Mouse (Mus musculus): ENCODE measurements around the gene Dnah12. TPM values are rescaled to one million over a fixed set of nuclear protein-coding genes. Genes with fewer than 3 reads are reported as not detected.
"Not testable (repeated sequence)": the region's sequence is repeated elsewhere in the genome, so short reads cannot be mapped to it uniquely, and the experiment has no call there.

The Dnah12 gene
- polyA plus RNA-seq, 1 experiment from 2014 or later: 0.12 TPM

GRCm38 (mm10) chr14:26667991-26668370 lies 25.1 kb upstream of the Dnah12 start:
- H3K9ac ChIP-seq (replicated peaks; ENCODE audit: low read length): peak overlapping the region; percentile 88
- ATAC-seq (ENCODE audit: low FRiP score, low TSS enrichment) (no peak), DNase-seq (no peak)
- peak overlapping the region; percentile 97 for H3K4me3 ChIP-seq (replicated peaks; ENCODE audit: low read depth, low read length)
- H3K27me3 ChIP-seq (ENCODE audit: control insufficient read depth, insufficient read depth, low read length): no peaks in the 10 kb centered on the region
- peak overlapping the region; percentile 96 for H3K4me2 ChIP-seq (ENCODE audit: low read length)
- 29% methylated on average over 6 of the region's 6 CpGs for WGBS
- H3K9me3 ChIP-seq (ENCODE audit: control insufficient read depth, low read length): no peaks in the 10 kb centered on the region
- H3K36me3 ChIP-seq (ENCODE audit: control insufficient read depth, insufficient read depth, low read length): peaks cover 24% of the 10 kb centered on the region
- no peak overlapping the region for H3K27ac ChIP-seq (replicated peaks; ENCODE audit: low read depth, low read length)
- H3K4me1 ChIP-seq (ENCODE audit: control insufficient read depth, insufficient read depth, low read length): peaks cover 24% of the 10 kb centered on the region

DNA sequence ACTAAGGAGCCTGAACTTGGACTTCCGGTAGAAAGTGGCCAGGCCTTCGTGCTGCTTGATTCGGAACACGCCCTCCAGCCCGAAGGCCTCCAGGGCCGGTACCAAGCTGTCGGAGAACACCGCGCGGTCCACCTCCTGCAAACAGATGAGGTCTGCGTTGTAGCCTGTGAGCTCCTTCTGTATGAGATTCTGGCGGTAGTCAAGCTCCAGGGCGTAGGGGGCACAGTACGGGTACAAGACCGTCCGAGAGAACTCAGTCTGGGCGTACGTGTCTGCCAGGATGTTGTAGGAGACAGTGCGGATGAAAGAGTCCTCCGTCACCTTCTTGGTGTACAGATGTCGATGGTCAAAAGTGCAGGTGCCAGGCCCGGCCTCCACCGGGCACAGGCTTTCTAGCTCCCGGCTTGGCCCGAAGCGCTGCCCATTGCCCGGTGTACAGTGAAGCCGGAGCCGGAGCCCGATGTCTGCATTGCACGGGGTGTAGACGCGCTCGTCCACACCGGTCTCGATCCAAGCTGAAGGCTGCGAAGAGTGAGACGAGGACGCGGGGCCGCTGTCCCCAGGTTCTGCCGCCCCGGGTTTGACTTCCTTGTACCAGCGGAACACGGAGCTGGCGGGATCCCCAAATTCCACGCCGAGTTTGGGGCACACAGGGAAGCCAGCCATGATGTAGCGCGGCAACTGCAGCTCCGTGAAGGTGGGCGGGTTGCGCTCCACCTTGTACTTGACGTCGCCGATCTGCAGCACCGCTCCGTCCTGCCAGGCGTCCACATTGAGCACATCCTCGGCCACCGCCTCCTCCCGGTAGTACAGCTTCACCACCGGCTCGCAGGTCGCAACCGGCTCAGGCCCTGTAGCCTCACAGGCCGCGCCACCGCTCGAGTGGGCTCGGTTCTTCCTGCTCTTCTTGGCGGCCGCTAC lies 24.4 kb upstream of the Dnah12 start:
- WGBS: 1% methylated on average over 73 of the region's 73 CpGs

DNA sequence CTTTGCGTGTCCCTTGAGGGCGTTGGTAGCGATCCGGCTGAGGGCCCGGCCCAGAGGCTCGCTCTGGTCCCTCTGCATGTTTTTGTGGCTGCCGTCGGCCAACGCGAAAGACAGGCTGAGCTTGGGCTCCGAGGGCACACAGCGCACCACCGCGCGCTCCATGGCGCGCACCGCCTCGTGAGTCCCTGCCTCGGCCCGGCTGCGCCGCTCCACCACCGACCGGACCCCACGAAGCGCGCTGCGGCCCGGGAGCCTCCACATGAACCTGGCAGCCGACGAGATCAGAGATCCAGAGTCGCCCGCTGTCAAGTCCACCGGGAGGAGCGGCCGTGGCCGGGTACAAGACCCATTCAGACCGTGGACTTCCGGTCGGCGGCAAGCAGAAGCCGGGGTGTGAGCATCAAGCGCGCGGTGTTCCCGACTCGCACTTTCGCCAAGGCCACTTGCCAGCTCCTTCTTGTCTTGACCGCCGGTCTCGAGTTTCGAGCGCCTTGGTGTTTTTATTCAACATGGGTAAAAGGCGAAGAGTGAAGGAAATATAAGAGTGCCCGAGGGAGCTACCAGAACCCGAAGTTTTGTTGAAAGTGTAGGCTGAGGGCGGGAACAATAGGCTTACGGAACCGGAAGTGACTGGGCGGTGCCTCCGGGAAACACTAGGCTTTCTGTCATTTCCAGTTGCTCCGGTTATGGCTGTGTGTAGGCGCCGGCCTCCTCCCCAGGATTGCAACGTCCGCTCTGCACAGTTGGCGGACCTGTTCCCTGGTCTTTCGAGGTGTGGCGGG lies 23.6 kb upstream of the Dnah12 start, which contains the start of gene Pde12:
Pde12 (minus strand) TSS at position 592 of the 782 bp plus-strand sequence.
- peak within 1 kb of the TSS; percentile 96 for H3K4me2 ChIP-seq (ENCODE audit: low read length)
- H3K27me3 ChIP-seq (ENCODE audit: control insufficient read depth, insufficient read depth, low read length): no peaks in the 10 kb centered on the region
- peak within 1 kb of the TSS; percentile 88 for H3K9ac ChIP-seq (replicated peaks; ENCODE audit: low read length)
- no peaks in the 10 kb centered on the region for H3K9me3 ChIP-seq (ENCODE audit: control insufficient read depth, low read length)
- WGBS: under 1% methylated on average over 70 of the region's 70 CpGs
- peak; percentile 94 for DNase-seq
- H3K27ac ChIP-seq (replicated peaks; ENCODE audit: low read depth, low read length): peak within 1 kb of the TSS; percentile 88
- H3K4me1 ChIP-seq (ENCODE audit: control insufficient read depth, insufficient read depth, low read length): peaks cover 24% of the 10 kb centered on the region
- H3K4me3 ChIP-seq (replicated peaks; ENCODE audit: low read depth, low read length): peak within 1 kb of the TSS; percentile 97
- peaks cover 16% of the 10 kb centered on the region for H3K36me3 ChIP-seq (ENCODE audit: control insufficient read depth, insufficient read depth, low read length)
- ATAC-seq (ENCODE audit: low FRiP score, low TSS enrichment): peak; percentile 93

More for the DNA sequence above, 24.4 kb upstream of the Dnah12 start:
- H3K27ac ChIP-seq (replicated peaks; ENCODE audit: low read depth, low read length): peak overlapping the region; percentile 88
- no peaks in the 10 kb centered on the region for H3K9me3 ChIP-seq (ENCODE audit: control insufficient read depth, low read length)
- peaks cover 22% of the 10 kb centered on the region for H3K36me3 ChIP-seq (ENCODE audit: control insufficient read depth, insufficient read depth, low read length)
- peaks cover 24% of the 10 kb centered on the region for H3K4me1 ChIP-seq (ENCODE audit: control insufficient read depth, insufficient read depth, low read length)
- peak; percentile 49 for ATAC-seq (ENCODE audit: low FRiP score, low TSS enrichment)
- DNase-seq: peak; percentile 63
- H3K27me3 ChIP-seq (ENCODE audit: control insufficient read depth, insufficient read depth, low read length): no peaks in the 10 kb centered on the region
- peak overlapping the region; percentile 88 for H3K9ac ChIP-seq (replicated peaks; ENCODE audit: low read length)
- peak overlapping the region; percentile 96 for H3K4me2 ChIP-seq (ENCODE audit: low read length)
- H3K4me3 ChIP-seq (replicated peaks; ENCODE audit: low read depth, low read length): peak overlapping the region; percentile 97

DNA sequence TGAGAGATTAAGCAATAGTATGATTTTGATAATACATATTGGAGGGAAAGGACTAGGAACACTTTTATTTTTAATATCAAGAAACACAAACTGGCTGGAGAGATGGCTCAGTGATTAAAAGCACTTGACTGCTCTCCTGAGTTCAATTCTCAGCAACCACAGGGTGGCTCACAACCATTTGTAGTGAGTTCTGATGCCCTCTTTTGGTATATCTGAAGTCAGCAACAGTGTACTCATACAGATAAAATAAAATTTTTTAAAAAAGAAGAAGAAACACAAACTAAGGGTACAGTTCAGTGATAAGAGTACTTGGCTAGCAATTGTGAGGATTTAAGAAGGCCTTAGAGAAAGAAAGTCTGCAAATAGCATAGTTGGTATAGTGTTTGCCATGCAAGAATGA lies 22.1 kb upstream of the Dnah12 start:
- Histone ChIP-seq H3K4me2 (ENCODE audit: low read length) (peak overlapping the region; percentile 96; the same call in 1 of the 2 replicates), H3K27me3 (ENCODE audit: control insufficient read depth, insufficient read depth, low read length) (0 out of 2 replicates have a peak, but pooled peaks cover 3% of the 10 kb centered on the region), H3K9ac (replicated peaks; ENCODE audit: low read length) (no peak overlapping the region), H3K4me3 (replicated peaks; ENCODE audit: low read depth, low read length) (no peak overlapping the region), H3K4me1 (ENCODE audit: control insufficient read depth, insufficient read depth, low read length) (peaks cover 24% of the 10 kb centered on the region), H3K9me3 (ENCODE audit: control insufficient read depth, low read length) (no peaks in the 10 kb centered on the region), H3K27ac (replicated peaks; ENCODE audit: low read depth, low read length) (no peak overlapping the region), H3K36me3 (ENCODE audit: control insufficient read depth, insufficient read depth, low read length) (peaks cover 5% of the 10 kb centered on the region; the same call in 1 of the 2 replicates)
- ATAC-seq (ENCODE audit: low FRiP score, low TSS enrichment): no peak
- no peak for DNase-seq

DNA sequence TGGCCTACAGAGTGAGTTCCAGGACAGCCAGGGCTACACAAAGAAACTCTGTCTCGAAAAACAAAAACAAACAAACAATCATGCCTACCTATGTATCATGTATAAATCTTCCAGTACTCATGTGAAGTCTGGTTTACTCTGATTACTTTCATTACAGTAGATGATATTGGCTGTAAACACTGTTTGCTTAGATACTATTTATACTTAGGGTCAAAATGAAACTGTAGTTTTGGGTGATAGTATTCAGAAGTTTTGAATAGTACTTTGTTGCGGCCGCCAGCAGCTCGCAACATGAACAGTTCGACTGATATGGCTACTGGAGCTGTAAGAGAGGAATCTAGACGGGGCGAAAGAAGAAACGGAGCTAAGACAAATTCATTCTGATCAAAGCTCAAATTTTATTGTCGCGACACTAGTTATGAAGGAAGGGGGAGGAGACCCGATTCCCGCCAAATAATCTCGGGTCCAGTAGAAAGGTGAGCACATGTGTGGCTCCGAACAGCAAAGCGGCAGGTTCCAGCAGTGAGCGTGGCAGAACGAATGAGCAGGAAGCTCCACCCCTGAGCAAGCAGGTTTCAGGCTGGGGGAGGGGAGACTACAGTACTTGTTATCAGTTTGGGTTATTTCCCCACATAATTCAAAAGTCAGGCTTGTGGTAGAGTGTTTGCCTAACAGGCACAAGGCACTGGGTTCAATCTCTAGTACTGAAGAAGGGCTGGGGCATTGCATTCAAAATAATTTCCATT lies 21.0 kb upstream of the Dnah12 start:
- H3K27ac ChIP-seq (replicated peaks; ENCODE audit: low read depth, low read length); H3K36me3 ChIP-seq (ENCODE audit: control insufficient read depth, insufficient read depth, low read length); H3K9ac ChIP-seq (replicated peaks; ENCODE audit: low read length); H3K4me3 ChIP-seq (replicated peaks; ENCODE audit: low read depth, low read length); DNase-seq; H3K4me2 ChIP-seq (ENCODE audit: low read length); H3K9me3 ChIP-seq (ENCODE audit: control insufficient read depth, low read length); ATAC-seq (ENCODE audit: low FRiP score, low TSS enrichment); H3K27me3 ChIP-seq (ENCODE audit: control insufficient read depth, insufficient read depth, low read length): not testable (repeated sequence)
- peaks cover 14% of the 10 kb centered on the region for H3K4me1 ChIP-seq (ENCODE audit: control insufficient read depth, insufficient read depth, low read length)
- 69% methylated on average over 17 of the region's 17 CpGs for WGBS

- H3K36me3 ChIP-seq (ENCODE audit: control insufficient read depth, insufficient read depth, low read length); H3K27me3 ChIP-seq (ENCODE audit: control insufficient read depth, insufficient read depth, low read length); H3K4me3 ChIP-seq (replicated peaks; ENCODE audit: low read depth, low read length); H3K9ac ChIP-seq (replicated peaks; ENCODE audit: low read length); H3K4me1 ChIP-seq (ENCODE audit: control insufficient read depth, insufficient read depth, low read length); ATAC-seq (ENCODE audit: low FRiP score, low TSS enrichment); H3K9me3 ChIP-seq (ENCODE audit: control insufficient read depth, low read length); H3K27ac ChIP-seq (replicated peaks; ENCODE audit: low read depth, low read length); DNase-seq; H3K4me2 ChIP-seq (ENCODE audit: low read length): not testable (repeated sequence)
- 83% methylated on average over 2 of the region's 2 CpGs for WGBS
Measured at GRCm38 (mm10) chr14:26674476-26675169, 18.5 kb upstream of the Dnah12 start.

- H3K9ac ChIP-seq (replicated peaks; ENCODE audit: low read length): no peak overlapping the region
- no peak overlapping the region for H3K27ac ChIP-seq (replicated peaks; ENCODE audit: low read depth, low read length)
- H3K27me3 ChIP-seq (ENCODE audit: control insufficient read depth, insufficient read depth, low read length): 0 out of 2 replicates have a peak, but pooled peaks cover 3% of the 10 kb centered on the region
- no peak for ATAC-seq (ENCODE audit: low FRiP score, low TSS enrichment)
- no peaks in the 10 kb centered on the region for H3K9me3 ChIP-seq (ENCODE audit: control insufficient read depth, low read length)
- H3K4me2 ChIP-seq (ENCODE audit: low read length): no peak overlapping the region
- H3K36me3 ChIP-seq (ENCODE audit: control insufficient read depth, insufficient read depth, low read length): no peaks in the 10 kb centered on the region
- H3K4me1 ChIP-seq (ENCODE audit: control insufficient read depth, insufficient read depth, low read length): peaks cover 3% of the 10 kb centered on the region
- no peak overlapping the region for H3K4me3 ChIP-seq (replicated peaks; ENCODE audit: low read depth, low read length)
- peak; percentile 29 for DNase-seq
- 26% methylated on average over 12 of the region's 12 CpGs for WGBS
Measured at GRCm38 (mm10) chr14:26675371-26675770, 17.7 kb upstream of the Dnah12 start.

DNA sequence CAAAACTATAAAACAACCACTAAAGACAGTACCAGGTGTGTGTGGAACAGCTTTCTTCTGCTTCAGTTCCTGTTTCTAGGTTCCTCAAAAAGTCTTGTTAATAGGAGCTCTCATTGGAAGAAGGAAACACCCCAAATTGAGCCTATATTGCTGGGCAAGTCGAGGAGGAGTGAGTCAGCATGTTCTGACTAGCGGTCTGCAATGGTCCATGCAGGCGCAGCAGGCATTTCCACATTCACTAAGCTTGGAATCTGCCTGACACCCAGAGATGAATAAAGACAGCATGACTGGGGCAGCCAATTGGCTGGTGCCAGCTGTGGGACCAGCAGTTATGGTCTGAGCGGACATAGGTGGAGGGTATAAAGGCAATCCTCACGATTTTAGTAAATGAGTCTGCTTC lies 17.3 kb upstream of the Dnah12 start:
- Histone ChIP-seq H3K4me1 (ENCODE audit: control insufficient read depth, insufficient read depth, low read length) (no peaks in the 10 kb centered on the region), H3K4me2 (ENCODE audit: low read length) (no peak overlapping the region), H3K27me3 (ENCODE audit: control insufficient read depth, insufficient read depth, low read length) (0 out of 2 replicates have a peak, but pooled peaks cover 3% of the 10 kb centered on the region), H3K27ac (replicated peaks; ENCODE audit: low read depth, low read length) (no peak overlapping the region), H3K36me3 (ENCODE audit: control insufficient read depth, insufficient read depth, low read length) (no peaks in the 10 kb centered on the region), H3K9ac (replicated peaks; ENCODE audit: low read length) (no peak overlapping the region), H3K4me3 (replicated peaks; ENCODE audit: low read depth, low read length) (no peak overlapping the region), H3K9me3 (ENCODE audit: control insufficient read depth, low read length) (no peaks in the 10 kb centered on the region)
- no peak for DNase-seq
- WGBS: 73% methylated on average over 5 of the region's 5 CpGs
- ATAC-seq (ENCODE audit: low FRiP score, low TSS enrichment): no peak
